In genomic region chr13:78187833-78188232, GRCm38 (mm10) we compare ENCODE assay signal across 22 mouse cellular contexts. TPM values are rescaled to one million over a fixed set of nuclear protein-coding genes. Genes with fewer than 3 reads are reported as not detected.
DNase-seq lines count a peak whose midpoint lies in the region; ATAC-seq lines count a peak whose summit lies in the region.
"Had no signal": no experiment of that assay in that cellular context is flagged by ENCODE, and none has a peak within 500 bp of the region (broad histone marks: within the 10 kb centered on the region; RNA-seq: fewer than 3 reads in every experiment).

No protein-coding gene starts in this region.

- H3K4me1 ChIP-seq in neural tube, embryonic 15.5 days, result peaks cover 32% of the 10 kb centered on the region
- H3K4me1 ChIP-seq in forebrain, embryonic 16.5 days (replicated peaks; ENCODE audit: control insufficient read depth, insufficient read depth, low read length), result peaks cover 35% of the 10 kb centered on the region
- H3K4me1 ChIP-seq in hindbrain, embryonic 16.5 days (ENCODE audit: control insufficient read depth, insufficient read depth, low read depth, low read length), result peaks cover 3% of the 10 kb centered on the region
- H3K4me1 ChIP-seq in midbrain, embryonic 16.5 days (ENCODE audit: control insufficient read depth, insufficient read depth, low read length), result peaks cover 25% of the 10 kb centered on the region
- H3K4me1 ChIP-seq: heart, embryonic 15.5 days; liver, embryonic 12.5 days; lung, embryonic 15.5 days had no signal

- no peak overlapping the region for H3K4me3 ChIP-seq in neural tube, embryonic 15.5 days (replicated peaks)
- H3K4me3 ChIP-seq in forebrain, embryonic 16.5 days (replicated peaks; ENCODE audit: low read length), result peak overlapping the region; percentile 15
- no peak overlapping the region for H3K4me3 ChIP-seq in hindbrain, embryonic 16.5 days (ENCODE audit: low read length)
- H3K4me3 ChIP-seq in midbrain, embryonic 16.5 days (ENCODE audit: low read depth, low read length), result no peak overlapping the region
- H3K4me3 ChIP-seq: embryonic facial prominence, embryonic 13.5 days; heart, adult 2 months; heart, embryonic 15.5 days; liver, embryonic 12.5 days; lung, embryonic 15.5 days had no signal

- no peaks in the 10 kb centered on the region for H3K36me3 ChIP-seq in neural tube, embryonic 15.5 days
- H3K36me3 ChIP-seq in forebrain, embryonic 16.5 days (ENCODE audit: control insufficient read depth, insufficient read depth), result no peaks in the 10 kb centered on the region
- no peaks in the 10 kb centered on the region for H3K36me3 ChIP-seq in hindbrain, embryonic 16.5 days (ENCODE audit: control insufficient read depth, insufficient read depth, low read length)
- peaks cover 5% of the 10 kb centered on the region; the same call in 1 of the 2 replicates for H3K36me3 ChIP-seq in midbrain, embryonic 16.5 days (ENCODE audit: control insufficient read depth, insufficient read depth, low read length)
- H3K36me3 ChIP-seq: heart, embryonic 15.5 days; liver, embryonic 12.5 days had no signal

- no peak overlapping the region for H3K27ac ChIP-seq in neural tube, embryonic 15.5 days (replicated peaks)
- H3K27ac ChIP-seq in forebrain, embryonic 16.5 days (ENCODE audit: low read length), result peak overlapping the region; percentile 72
- H3K27ac ChIP-seq in hindbrain, embryonic 16.5 days (ENCODE audit: low read depth, low read length), result peak overlapping the region; percentile 6; the same call in 1 of the 2 replicates
- peak overlapping the region; percentile 14; the same call in 1 of the 2 replicates for H3K27ac ChIP-seq in midbrain, embryonic 16.5 days (ENCODE audit: low read length)
- H3K27ac ChIP-seq: embryonic facial prominence, embryonic 13.5 days; heart, adult 2 months; heart, embryonic 15.5 days; liver, embryonic 12.5 days; lung, embryonic 15.5 days; macrophage had no signal

- no peak for ATAC-seq in neural tube, embryonic 15.5 days (ENCODE audit: low FRiP score)
- ATAC-seq in forebrain, embryonic 16.5 days, result no peak
- no peak for ATAC-seq in hindbrain, embryonic 16.5 days
- no peak for ATAC-seq in midbrain, embryonic 16.5 days
- ATAC-seq: liver, embryonic 12.5 days had no signal

- DNase-seq in neural tube, embryonic 10.5 days (ENCODE audit: extremely low spot score, low spot score), result peak; percentile 21
- no peak for DNase-seq in frontal cortex, adult 2 months (ENCODE audit: extremely low spot score in 1 of 2, low spot score in 1 of 2)
- DNase-seq in heart, adult 18-20 months, result no peak
- DNase-seq in thymus, postnatal 10 days (ENCODE audit: low spot score in 2 of 2), result no peak
- DNase-seq: adrenal gland, postnatal 25 days; cerebellum, adult 18-20 months; cerebellum, postnatal 36 days; heart, adult 2 months; kidney, adult 9 months; retina, postnatal 1 day; thymus, postnatal 14 days had no signal

- no peak overlapping the region for H3K4me2 ChIP-seq in neural tube, embryonic 15.5 days
- peak overlapping the region; percentile 40 for H3K4me2 ChIP-seq in forebrain, embryonic 16.5 days (ENCODE audit: low read length)
- H3K4me2 ChIP-seq in hindbrain, embryonic 16.5 days (ENCODE audit: low read length), result 0 out of 2 replicates have a peak overlapping the region, but pooled peaks have one; percentile 4
- H3K4me2 ChIP-seq in midbrain, embryonic 16.5 days (ENCODE audit: low read length), result peak overlapping the region; percentile 31
- H3K4me2 ChIP-seq: embryonic facial prominence, embryonic 13.5 days; heart, embryonic 15.5 days; liver, embryonic 12.5 days; lung, embryonic 15.5 days had no signal

- 59% methylated on average over 5 of the region's 5 CpGs for WGBS in neural tube, embryonic 15.5 days
- WGBS in forebrain, embryonic 16.5 days, result 31% methylated on average over 5 of the region's 5 CpGs
- WGBS in hindbrain, embryonic 16.5 days, result 48% methylated on average over 5 of the region's 5 CpGs
- WGBS in midbrain, embryonic 16.5 days, result 49% methylated on average over 5 of the region's 5 CpGs

- no peaks in the 10 kb centered on the region for H3K9me3 ChIP-seq in neural tube, embryonic 15.5 days (replicated peaks)
- H3K9me3 ChIP-seq in forebrain, embryonic 16.5 days (ENCODE audit: control insufficient read depth, low read length), result no peaks in the 10 kb centered on the region
- H3K9me3 ChIP-seq in hindbrain, embryonic 16.5 days (ENCODE audit: control insufficient read depth, low read length), result no peaks in the 10 kb centered on the region
- H3K9me3 ChIP-seq in midbrain, embryonic 16.5 days (replicated peaks; ENCODE audit: control insufficient read depth, low read length, poor library complexity, severe bottlenecking), result no peaks in the 10 kb centered on the region
- H3K9me3 ChIP-seq: embryonic facial prominence, embryonic 13.5 days; heart, embryonic 15.5 days; liver, embryonic 12.5 days; lung, embryonic 15.5 days had no signal

- H3K9ac ChIP-seq in neural tube, embryonic 15.5 days (replicated peaks), result no peak overlapping the region
- H3K9ac ChIP-seq in forebrain, embryonic 16.5 days (replicated peaks; ENCODE audit: low read depth, low read length), result peak overlapping the region; percentile 45
- H3K9ac ChIP-seq in hindbrain, embryonic 16.5 days (ENCODE audit: low read depth, low read length), result no peak overlapping the region; the same call in 1 of the 2 replicates
- no peak overlapping the region for H3K9ac ChIP-seq in midbrain, embryonic 16.5 days (ENCODE audit: low read depth, low read length)
- H3K9ac ChIP-seq: embryonic facial prominence, embryonic 13.5 days; heart, embryonic 15.5 days; liver, embryonic 12.5 days; lung, embryonic 15.5 days had no signal

- no peaks in the 10 kb centered on the region for H3K27me3 ChIP-seq in neural tube, embryonic 15.5 days (replicated peaks)
- H3K27me3 ChIP-seq in forebrain, embryonic 16.5 days (replicated peaks; ENCODE audit: control insufficient read depth, insufficient read depth, low read length), result peaks cover 19% of the 10 kb centered on the region
- no peaks in the 10 kb centered on the region for H3K27me3 ChIP-seq in hindbrain, embryonic 16.5 days (replicated peaks; ENCODE audit: control insufficient read depth, insufficient read depth, low read length)
- H3K27me3 ChIP-seq in midbrain, embryonic 16.5 days (ENCODE audit: control insufficient read depth, insufficient read depth, low read depth, low read length), result peaks cover 14% of the 10 kb centered on the region

RNA-seq across cellular contexts. Expression of gene Nr2f1, which starts 11.7 kb away (rescaled TPM):
- 30.3 and 37.8 TPM in 2 replicates for polyA plus RNA-seq in neural tube, embryonic 15.5 days (2015; fragmentation: Nextera tagmentation; extraction: Ambion mirVana)
- polyA plus RNA-seq in forebrain, embryonic 16.5 days (2015; fragmentation: Nextera tagmentation; extraction: Ambion mirVana), result 70.2 and 71.1 TPM in 2 replicates
- 42.9 and 44.3 TPM in 2 replicates for polyA plus RNA-seq in hindbrain, embryonic 16.5 days (2015; fragmentation: Nextera tagmentation; extraction: Ambion mirVana)
- polyA plus RNA-seq in midbrain, embryonic 16.5 days (2015; fragmentation: Nextera tagmentation; extraction: Ambion mirVana), result 46.0 and 64.0 TPM in 2 replicates
- 115 and 123 TPM in 2 replicates for polyA plus RNA-seq in frontal cortex, adult 2 months (2012; rRNA removed)
- 1 to 10 TPM; 2.1 to 2.6 TPM for total RNA-seq in heart, adult 18-20 months (2021)
- total RNA-seq: monocyte, adult 5-6 weeks; neutrophil, adult 5-6 weeks had no signal
- polyA plus RNA-seq: macrophage had no signal
